Mouse (Mus musculus) midbrain, postnatal 0 days (tissue): Measurements from ENCODE around the gene Smc5. TPM values are rescaled to one million over a fixed set of nuclear protein-coding genes. Genes with fewer than 3 reads are reported as not detected.

ENCODE experiments used
- ATAC-seq: fragments of 200-750 bp; cut with Nextera tagmentation; 2 replicates; pipeline ENCODE4 v1.8.0; 2017; ENCODE audit warnings: moderate number of reproducible peaks, mild to moderate bottlenecking, moderate TSS enrichment, moderate library complexity; ENCODE audit not compliant: low FRiP score
- DNase-seq: peaks from one replicate; pipeline ENCODE4 v3.0.0-alpha.2; 2015; ENCODE audit warnings: low spot score
- H3K27ac ChIP-seq: fragments of 300-500 bp; sonication (generic); 2 replicates; pipeline ENCODE4 v1.5.1; 2014; ENCODE audit warnings: low read depth, mild to moderate bottlenecking, low read length, mixed read lengths
- H3K27me3 ChIP-seq: fragments of 300-500 bp; sonication (generic); 2 replicates; pipeline ENCODE4 v1.6.1; 2014; ENCODE audit warnings: low read length, control low read depth, mixed read lengths; ENCODE audit not compliant: insufficient read depth
- H3K36me3 ChIP-seq: fragments of 300-500 bp; sonication (generic); 2 replicates; pipeline ENCODE4 v1.6.1; 2014; ENCODE audit warnings: low read length, control low read depth, mixed read lengths; ENCODE audit not compliant: insufficient read depth
- H3K4me1 ChIP-seq: fragments of 300-500 bp; sonication (generic); 2 replicates; pipeline ENCODE4 v1.6.1; 2014; ENCODE audit warnings: mild to moderate bottlenecking, control low read depth, antibody characterized with exemption, low read length, mixed read lengths; ENCODE audit not compliant: insufficient read depth
- H3K4me2 ChIP-seq: fragments of 300-500 bp; sonication (generic); 2 replicates; pipeline ENCODE4 v1.6.1; 2014; ENCODE audit warnings: low read depth, mild to moderate bottlenecking, low read length, mixed read lengths; ENCODE audit not compliant: poor library complexity, severe bottlenecking
- H3K4me3 ChIP-seq: fragments of 300-500 bp; sonication (generic); 2 replicates; pipeline ENCODE4 v1.5.1; 2014; ENCODE audit warnings: low read depth, mild to moderate bottlenecking, low read length, moderate library complexity
- H3K9ac ChIP-seq: fragments of 300-500 bp; sonication (generic); replicated peaks from 2 replicates; pipeline ENCODE4 v1.6.1; 2014; ENCODE audit warnings: mild to moderate bottlenecking, low read length, moderate library complexity, mixed read lengths; ENCODE audit not compliant: poor library complexity, severe bottlenecking
- H3K9me3 ChIP-seq: fragments of 300-500 bp; sonication (generic); 2 replicates; pipeline ENCODE4 v1.6.1; 2016; ENCODE audit warnings: low read length, control low read depth
- CTCF ChIP-seq: IDR thresholded peaks from 2 replicates; pipeline ENCODE4 v1.5.1; 2016; ENCODE audit warnings: antibody characterized with exemption, mild to moderate bottlenecking
- WGBS: fragments of 180-500 bp; shearing (Covaris S2); extraction: QIAGEN DNeasy Blood & Tissue Kit; methylation state at CpG from one replicate; pipeline ENCODE4 v1.1.7; 2014; 5-methylcytosine and 5-hydroxymethylcytosine counted together
- polyA plus RNA-seq: library from polyadenylated mRNA; unstranded; fragments of >200 nt; fragmentation: Nextera tagmentation; extraction: Ambion mirVana; gene quantifications from 2 replicates; pipeline ENCODE4 v1.2.1, GENCODE M21; 2015
- total RNA-seq: library from RNA; depleted of rRNA; stranded (reverse); fragments of >200 nt; gene quantifications from 2 replicates; pipeline ENCODE4 v1.2.3, GENCODE M21; 2014

Gene Smc5
- total and polyA plus RNA-seq, 2 experiments from 2014 or later = 19.2 to 20.3 TPM

DNA sequence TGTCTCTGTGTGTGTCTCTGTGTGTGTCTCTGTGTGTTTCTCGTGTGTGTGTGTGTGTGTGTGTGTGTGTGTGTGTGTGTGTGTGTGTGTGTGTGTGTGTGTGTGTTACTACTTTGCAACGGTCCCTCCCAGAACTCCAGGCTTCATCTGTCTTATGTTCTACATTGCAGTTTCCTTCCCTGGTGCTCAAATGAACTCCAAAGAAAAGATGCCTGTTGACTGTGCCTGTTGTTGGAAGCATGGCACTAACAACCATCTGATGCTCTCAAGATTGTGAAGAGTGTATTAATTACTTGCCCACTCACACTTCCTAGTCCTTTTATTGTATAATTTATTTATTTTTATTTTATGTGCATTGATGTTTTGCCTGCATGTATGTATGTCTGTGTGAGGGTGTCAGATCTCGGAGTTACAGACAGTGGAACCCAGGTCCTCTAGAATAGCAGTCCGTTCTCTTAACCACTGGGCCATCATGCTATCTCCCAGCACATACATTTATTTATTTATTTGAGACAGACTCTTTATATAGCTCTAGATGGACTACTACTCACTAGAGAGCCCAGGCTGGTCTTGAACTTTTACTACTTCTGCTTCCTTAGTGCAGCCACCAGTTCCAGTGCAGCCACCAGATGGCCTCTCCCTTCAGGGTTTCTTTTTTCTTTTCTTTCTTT, 492 bp upstream of the Smc5 start:
- TF ChIP-seq CTCF = no peak
- ATAC-seq (peak; percentile 17; the same call in 1 of the 2 replicates), DNase-seq (no peak)
- H3K4me2 ChIP-seq = peak overlapping the region; percentile 65
- no peaks in the 10 kb centered on the region for H3K27me3 ChIP-seq
- no peaks in the 10 kb centered on the region for H3K36me3 ChIP-seq
- 54% methylated on average over 4 of the region's 4 CpGs for WGBS
- H3K9me3 ChIP-seq = no peaks in the 10 kb centered on the region
- peak overlapping the region; percentile 94 for H3K4me3 ChIP-seq
- H3K9ac ChIP-seq = peak overlapping the region; percentile 89; the same call in 1 of the 2 replicates
- 0 out of 2 replicates have a peak, but pooled peaks cover 5% of the 10 kb centered on the region for H3K4me1 ChIP-seq
- no peak overlapping the region for H3K27ac ChIP-seq

DNA sequence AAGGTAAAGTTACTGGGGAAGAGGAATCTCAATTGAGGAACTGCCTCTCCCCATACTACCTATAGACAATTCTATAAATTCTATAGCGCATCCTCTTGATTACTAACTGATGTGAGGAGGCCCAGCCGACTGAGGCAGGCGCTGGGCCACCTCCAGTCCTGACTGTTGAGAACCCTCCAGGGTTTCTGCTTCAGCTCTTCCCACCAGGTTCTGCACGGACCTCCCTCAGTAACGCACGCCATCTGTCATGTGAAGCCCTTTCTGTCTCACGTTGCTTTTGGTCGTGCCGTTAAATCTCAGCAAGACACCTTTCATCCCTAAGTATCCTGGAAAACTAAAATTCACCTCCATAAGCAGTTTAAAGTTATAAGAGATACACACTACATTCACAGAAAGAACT, 16.9 kb downstream of the Smc5 start:
- Histone ChIP-seq H3K9ac (no peak overlapping the region), H3K9me3 (no peaks in the 10 kb centered on the region), H3K4me2 (no peak overlapping the region), H3K36me3 (peaks cover 18% of the 10 kb centered on the region), H3K4me3 (no peak overlapping the region), H3K27ac (no peak overlapping the region), H3K4me1 (no peaks in the 10 kb centered on the region), H3K27me3 (no peaks in the 10 kb centered on the region)
- ATAC-seq = no peak
- DNase-seq = no peak
- 87% methylated on average over 9 of the region's 9 CpGs for WGBS
- TF ChIP-seq CTCF = no peak

DNA sequence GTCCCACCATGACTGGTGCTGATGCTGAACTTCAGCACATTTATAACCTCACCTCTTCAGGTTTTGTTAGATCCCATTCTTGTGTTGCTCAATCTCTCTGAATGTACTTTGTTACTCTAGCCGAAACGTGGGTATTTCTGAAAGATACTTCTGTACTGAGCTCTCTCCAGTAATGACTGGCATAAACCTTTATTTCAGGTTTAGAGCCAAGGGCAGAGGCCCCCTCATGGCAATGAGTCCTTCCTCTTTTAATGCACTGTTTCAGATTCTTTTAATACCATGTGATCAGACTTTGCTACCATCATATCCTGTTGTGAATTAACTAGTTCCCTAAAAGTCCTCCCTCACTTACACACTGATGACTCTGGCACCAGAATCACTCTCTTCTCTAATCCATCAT, 27.2 kb downstream of the Smc5 start:
- Histone ChIP-seq H3K9ac (no peak overlapping the region), H3K9me3 (no peaks in the 10 kb centered on the region), H3K4me2 (no peak overlapping the region), H3K4me1 (no peaks in the 10 kb centered on the region), H3K36me3 (peaks cover 14% of the 10 kb centered on the region; the same call in 1 of the 2 replicates), H3K27me3 (no peaks in the 10 kb centered on the region), H3K4me3 (no peak overlapping the region), H3K27ac (no peak overlapping the region)
- DNase-seq (no peak), ATAC-seq (no peak)
- no peak for TF ChIP-seq CTCF
- 92% methylated on average over 2 of the region's 2 CpGs for WGBS

DNA sequence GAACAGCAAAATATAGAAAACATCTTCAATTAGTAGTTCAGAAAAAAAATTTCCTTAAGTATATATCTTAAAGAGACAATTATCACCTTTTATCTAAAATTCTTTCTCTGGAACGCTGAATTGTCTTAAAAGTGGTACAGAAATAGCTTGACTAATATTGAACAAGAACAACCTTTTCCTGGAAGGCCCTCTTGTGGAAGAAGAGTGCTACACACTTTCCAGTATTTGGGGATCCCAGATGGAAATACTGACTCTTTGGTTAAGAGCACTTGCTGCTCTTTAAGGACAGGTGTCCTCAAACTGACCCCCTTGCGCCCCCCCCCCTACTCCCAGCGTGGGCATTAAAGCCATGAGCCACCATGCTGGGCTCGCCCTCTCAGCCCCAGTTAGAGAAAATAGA, 48.6 kb downstream of the Smc5 start:
- Histone ChIP-seq H3K9ac (no peak overlapping the region), H3K9me3 (no peaks in the 10 kb centered on the region), H3K36me3 (peaks cover 8% of the 10 kb centered on the region), H3K4me1 (no peaks in the 10 kb centered on the region), H3K27ac (no peak overlapping the region), H3K4me3 (no peak overlapping the region), H3K27me3 (no peaks in the 10 kb centered on the region), H3K4me2 (no peak overlapping the region)
- DNase-seq (peak; percentile 73), ATAC-seq (no peak)
- 56% methylated on average over 4 of the region's 4 CpGs for WGBS
- peak; percentile 87 for TF ChIP-seq CTCF

DNA sequence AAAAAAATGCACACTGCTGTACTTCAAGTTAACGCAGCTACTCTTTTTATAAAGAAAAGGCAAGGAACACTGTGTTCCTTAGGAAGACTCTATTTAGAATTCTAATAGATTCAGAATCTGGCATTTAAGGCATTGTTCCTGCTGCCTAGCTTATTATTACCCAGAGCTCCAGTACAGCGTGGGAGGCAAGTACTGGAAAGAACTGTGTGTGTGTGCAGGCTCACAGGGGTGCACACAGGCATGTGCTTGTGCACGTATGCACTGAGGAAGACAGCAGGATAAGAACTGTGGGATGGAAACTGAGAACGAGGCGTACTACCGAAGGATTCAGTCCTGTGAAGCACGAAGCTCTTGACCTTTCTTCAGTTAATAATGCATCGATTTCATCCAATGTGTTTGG, 59.4 kb downstream of the Smc5 start:
- Histone ChIP-seq H3K9me3 (no peaks in the 10 kb centered on the region), H3K4me1 (no peaks in the 10 kb centered on the region), H3K4me3 (no peak overlapping the region), H3K9ac (no peak overlapping the region), H3K27ac (no peak overlapping the region), H3K36me3 (peaks cover 14% of the 10 kb centered on the region; the same call in 1 of the 2 replicates), H3K27me3 (no peaks in the 10 kb centered on the region), H3K4me2 (no peak overlapping the region)
- no peak for TF ChIP-seq CTCF
- DNase-seq = peak; percentile 24
- ATAC-seq = no peak
- 58% methylated on average over 8 of the region's 8 CpGs for WGBS

DNA sequence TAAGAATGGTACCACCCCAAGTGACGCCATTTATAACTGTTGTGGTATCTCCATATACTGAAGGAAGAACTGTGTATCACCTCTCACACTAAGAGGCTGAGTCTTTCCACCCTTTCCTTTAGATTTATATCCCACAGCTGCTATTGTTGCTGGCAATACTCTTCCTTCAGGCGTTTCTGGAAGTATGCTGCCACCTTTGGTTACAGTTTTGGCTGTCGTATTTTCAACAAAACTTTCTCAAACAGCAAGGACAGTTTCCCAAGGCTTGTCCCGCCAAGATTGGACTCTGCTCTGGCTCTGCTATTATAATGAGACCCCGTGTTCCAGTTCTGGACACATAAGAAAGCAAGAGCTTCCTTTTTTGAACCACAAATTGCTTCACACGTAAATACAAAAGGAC, 62.4 kb downstream of the Smc5 start:
- Histone ChIP-seq H3K9ac (no peak overlapping the region), H3K27me3 (no peaks in the 10 kb centered on the region), H3K27ac (no peak overlapping the region), H3K9me3 (no peaks in the 10 kb centered on the region), H3K4me3 (no peak overlapping the region), H3K4me2 (no peak overlapping the region), H3K36me3 (peaks cover 19% of the 10 kb centered on the region; the same call in 1 of the 2 replicates), H3K4me1 (no peaks in the 10 kb centered on the region)
- ATAC-seq (no peak), DNase-seq (peak; percentile 14)
- peak; percentile 44 for TF ChIP-seq CTCF
- WGBS = 86% methylated on average over 6 of the region's 6 CpGs
